Mouse (Mus musculus): ENCODE measurements around the gene Dgki. TPM values are rescaled to one million over a fixed set of nuclear protein-coding genes. Genes with fewer than 3 reads are reported as not detected.

Dgki gene
- total RNA-seq, 4 experiments from 2014 or later: 2.3 to 6.9 (median 4.9) TPM

- DNase-seq: no peak
Measured at GRCm38 (mm10) chr6:37240140-37240539, 59.8 kb downstream of the Dgki start.

- DNase-seq: no peak
Measured at GRCm38 (mm10) chr6:37236893-37237292, 63.1 kb downstream of the Dgki start.

- DNase-seq: no peak
Measured at GRCm38 (mm10) chr6:37231148-37231547, 68.8 kb downstream of the Dgki start.

- DNase-seq: no peak
Measured at GRCm38 (mm10) chr6:37222947-37223510, 77.0 kb downstream of the Dgki start.

- no peak for DNase-seq
Measured at GRCm38 (mm10) chr6:37222016-37222415, 78.0 kb downstream of the Dgki start.

- no peak for DNase-seq
Measured at GRCm38 (mm10) chr6:37219110-37219509, 80.9 kb downstream of the Dgki start.

- peak; percentile 39 for DNase-seq
Measured at GRCm38 (mm10) chr6:37216342-37216763, 83.6 kb downstream of the Dgki start.

GRCm38 (mm10) chr6:37215655-37216054 lies 84.3 kb downstream of the Dgki start:
- no peak for DNase-seq

GRCm38 (mm10) chr6:37212930-37213329 lies 87.1 kb downstream of the Dgki start:
- DNase-seq: no peak

- no peak for DNase-seq
Measured at GRCm38 (mm10) chr6:37211545-37212247, 88.3 kb downstream of the Dgki start.

GRCm38 (mm10) chr6:37202901-37203300 lies 97.1 kb downstream of the Dgki start:
- no peak for DNase-seq

GRCm38 (mm10) chr6:37200840-37201239 lies 99.1 kb downstream of the Dgki start:
- no peak for DNase-seq

GRCm38 (mm10) chr6:37199502-37199901 lies 100.5 kb downstream of the Dgki start:
- no peak for DNase-seq

- no peak for DNase-seq
Measured at GRCm38 (mm10) chr6:37197745-37198144, 102.2 kb downstream of the Dgki start.

GRCm38 (mm10) chr6:37196870-37197269 lies 103.1 kb downstream of the Dgki start:
- DNase-seq: no peak

GRCm38 (mm10) chr6:37195766-37196165 lies 104.2 kb downstream of the Dgki start:
- no peak for DNase-seq

- no peak for DNase-seq
Measured at GRCm38 (mm10) chr6:37181961-37182360, 118.0 kb downstream of the Dgki start.

GRCm38 (mm10) chr6:37171149-37171832 lies 128.7 kb downstream of the Dgki start:
- DNase-seq: no peak

- DNase-seq: no peak
Measured at GRCm38 (mm10) chr6:37158880-37159279, 141.1 kb downstream of the Dgki start.

- no peak for DNase-seq
Measured at GRCm38 (mm10) chr6:37154051-37154450, 145.9 kb downstream of the Dgki start.

GRCm38 (mm10) chr6:37150483-37150882 lies 149.5 kb downstream of the Dgki start:
- DNase-seq: no peak

GRCm38 (mm10) chr6:37150038-37150437 lies 149.9 kb downstream of the Dgki start:
- no peak for DNase-seq

GRCm38 (mm10) chr6:37149196-37149595 lies 150.8 kb downstream of the Dgki start:
- DNase-seq: no peak
